Mouse (Mus musculus): ENCODE data around the gene Gm20388. TPM values are rescaled to one million over a fixed set of nuclear protein-coding genes. Genes with fewer than 3 reads are reported as not detected.
A peak's percentile ranks its signal among the peaks of the same experiment; 100 is the strongest.

The Gm20388 gene
- polyA plus RNA-seq, 1 experiment: 23.9 TPM

DNA sequence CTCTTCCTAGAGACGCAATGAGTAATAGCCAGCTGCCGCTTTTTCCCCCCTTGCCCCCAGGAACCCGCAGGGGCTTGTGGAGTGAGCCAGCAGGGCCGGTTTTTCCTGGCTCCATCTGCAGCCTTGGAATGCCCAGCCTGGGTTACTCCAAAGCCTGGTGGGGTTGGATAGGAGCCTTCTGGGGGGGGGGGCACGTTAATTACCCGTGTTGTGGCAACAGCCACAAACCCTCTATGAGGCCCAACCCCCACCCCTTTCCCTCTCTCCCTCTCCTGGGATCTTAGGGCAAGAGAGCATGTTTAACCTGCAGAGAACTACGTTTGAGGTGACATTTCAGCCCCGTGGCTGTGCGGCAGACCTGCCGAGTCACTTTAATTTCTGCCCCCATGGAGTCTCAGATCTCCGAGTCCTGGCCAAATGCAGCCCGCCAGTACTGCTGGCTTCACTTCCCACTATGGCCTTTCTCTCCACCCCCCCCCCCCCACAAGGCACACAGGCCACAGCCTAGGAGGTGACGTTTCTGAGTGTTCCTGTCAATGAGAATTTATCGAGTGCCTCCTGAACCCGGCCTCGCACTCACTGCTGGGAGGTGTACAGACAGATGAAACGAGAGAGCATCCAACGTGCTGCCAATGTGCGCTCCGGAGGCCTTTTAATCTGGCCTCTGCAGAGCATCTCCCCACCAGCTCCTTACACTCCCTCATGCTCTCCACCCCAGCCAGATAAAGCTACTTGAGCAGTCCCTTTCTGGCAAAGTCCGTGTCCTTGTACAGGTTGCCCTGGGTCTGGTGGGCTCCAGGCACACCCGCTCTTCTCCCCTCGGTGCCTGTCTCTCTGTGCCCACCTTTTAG, 629.4 kb downstream of the Gm20388 start:
- peak overlapping the region; percentile 55; the same call in 1 of the 2 replicates for H3K27ac ChIP-seq (ENCODE audit: insufficient read depth, low read length)
- H3K4me1 ChIP-seq (ENCODE audit: control insufficient read depth, insufficient read depth, low read length): no peaks in the 10 kb centered on the region
- TF ChIP-seq CTCF (IDR thresholded peaks at IDR 0.05; ENCODE audit: extremely low read depth, insufficient read depth, low read length) (no peak), POLR2A (IDR thresholded peaks at IDR 0.05; ENCODE audit: extremely low read depth, insufficient read depth, low read length) (no peak)
- no peak overlapping the region for H3K4me3 ChIP-seq (ENCODE audit: insufficient read depth, low read length)

GRCm38 (mm10) chr8:120542995-120543394, 632.4 kb downstream of the Gm20388 start:
- Histone ChIP-seq H3K27ac (ENCODE audit: insufficient read depth, low read length) (no peak overlapping the region), H3K4me3 (ENCODE audit: insufficient read depth, low read length) (no peak overlapping the region), H3K4me1 (ENCODE audit: control insufficient read depth, insufficient read depth, low read length) (peaks cover 4% of the 10 kb centered on the region)
- TF ChIP-seq CTCF (IDR thresholded peaks at IDR 0.05; ENCODE audit: extremely low read depth, insufficient read depth, low read length) (no peak), POLR2A (IDR thresholded peaks at IDR 0.05; ENCODE audit: extremely low read depth, insufficient read depth, low read length) (no peak)

- Histone ChIP-seq H3K4me3 (ENCODE audit: insufficient read depth, low read length) (no peak overlapping the region), H3K27ac (ENCODE audit: insufficient read depth, low read length) (no peak overlapping the region), H3K4me1 (ENCODE audit: control insufficient read depth, insufficient read depth, low read length) (peaks cover 6% of the 10 kb centered on the region)
- no peak for TF ChIP-seq CTCF (IDR thresholded peaks at IDR 0.05; ENCODE audit: extremely low read depth, insufficient read depth, low read length)
- TF ChIP-seq POLR2A (IDR thresholded peaks at IDR 0.05; ENCODE audit: extremely low read depth, insufficient read depth, low read length): no peak
Observed at GRCm38 (mm10) chr8:120543416-120544055, 632.9 kb downstream of the Gm20388 start.

- Histone ChIP-seq H3K4me3 (ENCODE audit: insufficient read depth, low read length) (no peak overlapping the region), H3K4me1 (ENCODE audit: control insufficient read depth, insufficient read depth, low read length) (peaks cover 6% of the 10 kb centered on the region), H3K27ac (ENCODE audit: insufficient read depth, low read length) (no peak overlapping the region)
- TF ChIP-seq POLR2A (IDR thresholded peaks at IDR 0.05; ENCODE audit: extremely low read depth, insufficient read depth, low read length) (no peak), CTCF (IDR thresholded peaks at IDR 0.05; ENCODE audit: extremely low read depth, insufficient read depth, low read length) (no peak)
Observed at GRCm38 (mm10) chr8:120544155-120544554, 633.5 kb downstream of the Gm20388 start.

- no peak overlapping the region for H3K4me3 ChIP-seq (ENCODE audit: insufficient read depth, low read length)
- H3K27ac ChIP-seq (ENCODE audit: insufficient read depth, low read length): no peak overlapping the region
- H3K4me1 ChIP-seq (ENCODE audit: control insufficient read depth, insufficient read depth, low read length): peaks cover 20% of the 10 kb centered on the region
- TF ChIP-seq POLR2A (IDR thresholded peaks at IDR 0.05; ENCODE audit: extremely low read depth, insufficient read depth, low read length) (no peak), CTCF (IDR thresholded peaks at IDR 0.05; ENCODE audit: extremely low read depth, insufficient read depth, low read length) (no peak)
Observed at GRCm38 (mm10) chr8:120547562-120547961, 636.9 kb downstream of the Gm20388 start.

- TF ChIP-seq CTCF (IDR thresholded peaks at IDR 0.05; ENCODE audit: extremely low read depth, insufficient read depth, low read length): no peak
- TF ChIP-seq POLR2A (IDR thresholded peaks at IDR 0.05; ENCODE audit: extremely low read depth, insufficient read depth, low read length): no peak
- H3K27ac ChIP-seq (ENCODE audit: insufficient read depth, low read length): peak overlapping the region; percentile 11; the same call in 1 of the 2 replicates
- peaks cover 20% of the 10 kb centered on the region for H3K4me1 ChIP-seq (ENCODE audit: control insufficient read depth, insufficient read depth, low read length)
- no peak overlapping the region; the same call in 1 of the 2 replicates for H3K4me3 ChIP-seq (ENCODE audit: insufficient read depth, low read length)
Observed at GRCm38 (mm10) chr8:120548313-120548761, 637.7 kb downstream of the Gm20388 start.

- TF ChIP-seq CTCF (IDR thresholded peaks at IDR 0.05; ENCODE audit: extremely low read depth, insufficient read depth, low read length) (no peak), POLR2A (IDR thresholded peaks at IDR 0.05; ENCODE audit: extremely low read depth, insufficient read depth, low read length) (no peak)
- Histone ChIP-seq H3K4me3 (ENCODE audit: insufficient read depth, low read length) (peak overlapping the region; percentile 29), H3K4me1 (ENCODE audit: control insufficient read depth, insufficient read depth, low read length) (peaks cover 22% of the 10 kb centered on the region), H3K27ac (ENCODE audit: insufficient read depth, low read length) (peak overlapping the region; percentile 90)
Observed at GRCm38 (mm10) chr8:120549321-120549921, 638.8 kb downstream of the Gm20388 start.

DNA sequence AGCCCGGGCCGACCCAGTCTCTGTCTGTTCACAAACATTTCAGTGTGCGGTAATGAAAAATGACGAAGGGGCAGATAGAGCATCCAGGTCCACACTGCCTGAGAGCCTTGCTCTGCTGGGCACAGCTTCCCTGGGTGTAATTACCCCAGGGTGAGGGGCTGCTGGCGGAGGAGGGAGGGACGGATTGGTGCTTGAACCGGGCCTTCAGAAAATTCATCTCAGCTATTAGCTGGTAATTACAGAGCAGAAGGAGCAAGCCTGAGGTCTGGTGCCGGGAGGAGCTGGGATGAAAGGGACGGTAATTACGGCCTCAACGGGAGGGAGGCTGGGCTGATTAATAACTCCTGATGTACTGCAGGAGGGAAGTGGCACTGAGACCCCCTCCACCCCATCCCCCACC, 639.3 kb downstream of the Gm20388 start:
- Histone ChIP-seq H3K4me1 (ENCODE audit: control insufficient read depth, insufficient read depth, low read length) (peaks cover 22% of the 10 kb centered on the region), H3K4me3 (ENCODE audit: insufficient read depth, low read length) (no peak overlapping the region; the same call in 1 of the 2 replicates)
- TF ChIP-seq CTCF (IDR thresholded peaks at IDR 0.05; ENCODE audit: extremely low read depth, insufficient read depth, low read length): no peak
- TF ChIP-seq POLR2A (IDR thresholded peaks at IDR 0.05; ENCODE audit: extremely low read depth, insufficient read depth, low read length): no peak

GRCm38 (mm10) chr8:120550430-120550829, 639.8 kb downstream of the Gm20388 start:
- TF ChIP-seq POLR2A (IDR thresholded peaks at IDR 0.05; ENCODE audit: extremely low read depth, insufficient read depth, low read length) (no peak), CTCF (IDR thresholded peaks at IDR 0.05; ENCODE audit: extremely low read depth, insufficient read depth, low read length) (no peak)
- Histone ChIP-seq H3K4me1 (ENCODE audit: control insufficient read depth, insufficient read depth, low read length) (peaks cover 22% of the 10 kb centered on the region), H3K4me3 (ENCODE audit: insufficient read depth, low read length) (no peak overlapping the region), H3K27ac (ENCODE audit: insufficient read depth, low read length) (peak overlapping the region; percentile 76)

More for the DNA sequence above, 639.3 kb downstream of the Gm20388 start:
- no peak overlapping the region for H3K27ac ChIP-seq (ENCODE audit: insufficient read depth, low read length)

All from cortical plate, adult 2 months (tissue).